Mouse (Mus musculus) thymus, postnatal 10 days (tissue): ENCODE results near the gene Map3k19.

Source experiments
- DNase-seq, 2 experiments: peaks; one replicate each; pipeline ENCODE4 v3.0.0; 2021; ENCODE audit warnings: low spot score in 2 of 2

Gene Map3k19

GRCm38 (mm10) chr1:127854486-127855222 lies at the start of gene Map3k19:
TSS of gene Map3k19 (minus strand) at chr1:127855031.
- DNase-seq = no peak

GRCm38 (mm10) chr1:127899401-127899800 lies 44.6 kb upstream of the Map3k19 start:
- DNase-seq = no peak

- no peak for DNase-seq
These were observed 14.4 kb upstream of the Map3k19 start for GRCm38 (mm10) chr1:127869276-127869675.

- peak; percentile 87 to 93 for DNase-seq
These were observed 13.8 kb upstream of the Map3k19 start, which contains the start of gene Rab3gap1 for GRCm38 (mm10) chr1:127868300-127869261. TSS of gene Rab3gap1 (plus strand) at chr1:127868773.

GRCm38 (mm10) chr1:127863806-127864205 lies 9.0 kb upstream of the Map3k19 start:
- no peak for DNase-seq

- no peak for DNase-seq
These were observed 7.1 kb upstream of the Map3k19 start for GRCm38 (mm10) chr1:127861900-127862299.

- DNase-seq = no peak
These were observed 5.7 kb upstream of the Map3k19 start for GRCm38 (mm10) chr1:127860492-127860891.

- no peak for DNase-seq
These were observed 5.1 kb upstream of the Map3k19 start for GRCm38 (mm10) chr1:127859799-127860400.

- no peak for DNase-seq
These were observed 4.3 kb upstream of the Map3k19 start for GRCm38 (mm10) chr1:127858945-127859648.

- peak in 1 of 2 experiments; percentile 6 for DNase-seq
These were observed 4.7 kb downstream of the Map3k19 start for GRCm38 (mm10) chr1:127850075-127850610.

GRCm38 (mm10) chr1:127845472-127845871 lies 9.4 kb downstream of the Map3k19 start:
- no peak for DNase-seq

- DNase-seq = no peak
These were observed 16.2 kb downstream of the Map3k19 start for GRCm38 (mm10) chr1:127838602-127839001.

GRCm38 (mm10) chr1:127836619-127837018 lies 18.2 kb downstream of the Map3k19 start:
- no peak for DNase-seq

- DNase-seq = no peak
These were observed 20.6 kb downstream of the Map3k19 start for GRCm38 (mm10) chr1:127834202-127834601.

GRCm38 (mm10) chr1:127833714-127834113 lies 21.1 kb downstream of the Map3k19 start:
- DNase-seq = no peak

GRCm38 (mm10) chr1:127830215-127830921 lies 24.5 kb downstream of the Map3k19 start:
- DNase-seq = peak; percentile 63 to 72

GRCm38 (mm10) chr1:127827325-127827724 lies 27.5 kb downstream of the Map3k19 start:
- DNase-seq = peak in 1 of 2 experiments; percentile 68

GRCm38 (mm10) chr1:127816381-127816780 lies 38.5 kb downstream of the Map3k19 start:
- no peak for DNase-seq

- DNase-seq = no peak
These were observed 41.9 kb downstream of the Map3k19 start for GRCm38 (mm10) chr1:127812929-127813328.

GRCm38 (mm10) chr1:127808671-127809070 lies 46.2 kb downstream of the Map3k19 start:
- no peak for DNase-seq
